In the genomic region with DNA sequence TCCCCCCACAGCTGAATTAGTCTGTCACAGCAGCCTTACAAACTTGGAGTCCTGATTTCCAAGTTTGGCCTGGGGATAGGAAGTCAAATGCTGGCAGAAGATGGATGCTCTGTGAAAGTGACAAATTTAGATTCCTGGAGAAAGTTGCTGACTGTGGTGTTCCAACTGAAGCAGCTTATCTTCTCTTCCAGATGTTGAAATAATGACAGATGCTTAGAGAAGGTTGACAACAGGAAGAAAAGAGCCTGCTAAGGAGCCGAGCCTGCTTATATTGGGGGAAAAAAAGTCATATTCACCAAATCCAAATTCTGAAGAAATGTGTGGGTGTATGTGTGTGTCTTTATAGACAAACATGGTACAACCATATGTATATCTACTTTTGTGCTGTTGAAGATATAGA, we compare ENCODE assay signal across 17 mouse cellular contexts.
"Had no signal": no experiment of that assay in that cellular context is flagged by ENCODE, and none has a peak within 500 bp of the region (broad histone marks: within the 10 kb centered on the region; RNA-seq: fewer than 3 reads in every experiment).

No protein-coding gene starts in this region.

- H3K27me3 ChIP-seq: liver, embryonic 15.5 days; midbrain, embryonic 13.5 days; midbrain, embryonic 15.5 days; neural tube, embryonic 13.5 days; neural tube, embryonic 15.5 days; stomach, embryonic 15.5 days had no signal

- H3K9ac ChIP-seq: liver, embryonic 15.5 days; lung, embryonic 14.5 days; midbrain, embryonic 13.5 days; midbrain, embryonic 15.5 days; neural tube, embryonic 13.5 days; neural tube, embryonic 15.5 days; stomach, embryonic 15.5 days had no signal

- H3K4me1 ChIP-seq: liver, embryonic 15.5 days; midbrain, embryonic 13.5 days; midbrain, embryonic 15.5 days; neural tube, embryonic 13.5 days; neural tube, embryonic 15.5 days; stomach, embryonic 15.5 days had no signal

- H3K9me3 ChIP-seq: liver, embryonic 15.5 days; midbrain, embryonic 13.5 days; midbrain, embryonic 15.5 days; neural tube, embryonic 13.5 days; neural tube, embryonic 15.5 days; stomach, embryonic 15.5 days had no signal

- H3K36me3 ChIP-seq: liver, embryonic 15.5 days; midbrain, embryonic 13.5 days; midbrain, embryonic 15.5 days; neural tube, embryonic 13.5 days; neural tube, embryonic 15.5 days; stomach, embryonic 15.5 days had no signal

- DNase-seq: lung, adult 18-20 months; lung, embryonic 14.5 days; lung, postnatal 10 days; lung, postnatal 4 days; right cerebral cortex, postnatal 14 days; thymus, adult 2 months; thymus, postnatal 25 days; thymus, postnatal 4 days had no signal

- H3K4me2 ChIP-seq: liver, embryonic 15.5 days; lung, embryonic 14.5 days; midbrain, embryonic 11.5 days; midbrain, embryonic 13.5 days; midbrain, embryonic 15.5 days; neural tube, embryonic 13.5 days; neural tube, embryonic 15.5 days; stomach, embryonic 15.5 days had no signal

- ATAC-seq: midbrain, embryonic 13.5 days; midbrain, embryonic 15.5 days had no signal

- H3K27ac ChIP-seq: liver, embryonic 15.5 days; midbrain, embryonic 13.5 days; midbrain, embryonic 15.5 days; neural tube, embryonic 13.5 days; neural tube, embryonic 15.5 days; stomach, embryonic 15.5 days; stomach, postnatal 0 days had no signal

- H3K4me3 ChIP-seq: liver, embryonic 15.5 days; midbrain, embryonic 13.5 days; midbrain, embryonic 15.5 days; myocyte; neural tube, embryonic 13.5 days; neural tube, embryonic 15.5 days; stomach, embryonic 15.5 days had no signal
